Mouse (Mus musculus): ENCODE results near the gene Acsl3. TPM values are rescaled to one million over a fixed set of nuclear protein-coding genes. Genes with fewer than 3 reads are reported as not detected.

Acsl3 gene
- polyA plus RNA-seq (2012): 15.8 and 29.5 TPM in 2 replicates

- no peak for TF ChIP-seq GATA1 (IDR thresholded peaks at IDR 0.05; ENCODE audit: low read length)
These were observed at the start of gene Acsl3, which contains the start of gene Utp14b for GRCm38 (mm10) chr1:78657671-78658440. Gene Acsl3 (plus strand): TSS chr1:78657825. Gene Utp14b (plus strand): TSS chr1:78658038.

DNA sequence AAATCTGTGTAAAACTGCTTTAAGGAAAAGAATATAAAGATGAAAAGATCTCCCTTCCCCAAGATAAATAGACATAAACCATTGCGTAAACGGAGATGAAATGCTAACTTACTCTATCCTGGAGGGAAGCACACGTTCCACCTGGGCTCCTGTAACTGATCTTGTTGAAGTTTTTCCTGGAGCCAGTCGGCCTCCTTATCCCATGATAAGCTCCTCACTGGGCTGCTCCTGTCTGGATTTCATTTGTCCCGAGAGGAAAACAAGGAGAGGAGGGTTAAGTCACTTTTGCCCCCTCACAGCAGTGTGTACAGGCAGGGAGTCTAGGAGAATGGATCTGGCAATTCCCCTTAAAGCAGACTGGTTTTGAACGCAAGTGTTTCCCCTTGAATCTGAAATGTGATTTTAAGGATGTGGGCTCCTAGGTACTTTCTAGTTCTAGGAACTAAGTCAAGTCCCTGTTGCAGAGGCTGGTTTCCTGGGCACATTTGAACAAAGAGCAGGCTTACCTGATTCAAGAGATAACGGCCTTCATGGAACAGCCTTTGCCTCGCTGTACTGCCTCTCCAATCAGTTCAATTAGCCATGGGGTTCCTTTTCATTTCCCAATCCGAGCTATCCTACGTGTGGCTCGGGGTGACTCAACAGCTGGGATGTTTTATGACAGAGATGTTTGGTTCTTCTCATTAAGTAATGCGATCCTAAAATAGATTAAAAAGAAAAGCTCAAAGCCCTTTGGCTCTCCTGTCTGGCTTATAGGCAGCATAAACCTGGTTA lies 48.3 kb upstream of the Acsl3 start:
- no peak for TF ChIP-seq GATA1 (IDR thresholded peaks at IDR 0.05; ENCODE audit: low read length)

DNA sequence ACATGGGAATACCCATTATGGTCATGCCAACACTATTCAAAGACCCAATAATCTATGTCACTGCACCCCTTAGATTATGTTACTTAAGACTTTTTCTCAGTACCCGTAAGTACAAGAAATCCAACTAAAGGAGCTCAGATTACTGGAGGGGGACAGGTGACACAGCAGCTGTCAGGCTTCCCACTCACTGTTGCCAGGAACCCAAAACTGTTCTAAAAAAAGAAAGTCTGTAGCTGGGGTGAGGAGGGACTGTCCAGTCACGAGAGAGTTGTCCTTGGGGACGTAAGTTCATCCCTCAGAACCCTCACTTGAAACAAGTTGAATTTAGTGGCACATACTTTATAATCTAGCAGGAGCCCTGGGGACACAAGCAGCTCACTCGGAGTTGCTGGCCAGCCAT lies 46.6 kb upstream of the Acsl3 start:
- no peak for TF ChIP-seq GATA1 (IDR thresholded peaks at IDR 0.05; ENCODE audit: low read length)

DNA sequence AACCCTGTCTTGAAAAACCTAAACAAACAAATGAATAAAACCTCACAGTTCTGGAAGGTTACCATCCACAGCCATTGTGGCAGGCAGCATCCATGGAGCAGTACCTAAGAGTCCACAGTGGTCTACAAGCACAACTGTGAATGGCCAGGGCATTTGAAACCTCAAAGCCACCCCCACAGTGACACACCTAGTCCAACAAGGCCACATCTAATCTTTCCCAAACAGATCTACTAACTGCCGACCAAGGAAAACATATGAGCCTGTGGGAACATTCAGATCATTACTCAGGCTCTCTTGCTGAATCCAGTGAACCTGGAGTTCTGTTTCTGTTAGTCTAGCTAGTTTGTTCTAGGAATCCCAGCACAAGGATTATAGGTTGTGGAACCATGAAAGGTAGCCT lies 44.7 kb upstream of the Acsl3 start:
- no peak for TF ChIP-seq GATA1 (IDR thresholded peaks at IDR 0.05; ENCODE audit: low read length)

GRCm38 (mm10) chr1:78624352-78624751 lies 33.3 kb upstream of the Acsl3 start:
- TF ChIP-seq GATA1 (IDR thresholded peaks at IDR 0.05; ENCODE audit: low read length): no peak

GRCm38 (mm10) chr1:78634486-78634885 lies 23.1 kb upstream of the Acsl3 start:
- TF ChIP-seq GATA1 (IDR thresholded peaks at IDR 0.05; ENCODE audit: low read length): no peak

DNA sequence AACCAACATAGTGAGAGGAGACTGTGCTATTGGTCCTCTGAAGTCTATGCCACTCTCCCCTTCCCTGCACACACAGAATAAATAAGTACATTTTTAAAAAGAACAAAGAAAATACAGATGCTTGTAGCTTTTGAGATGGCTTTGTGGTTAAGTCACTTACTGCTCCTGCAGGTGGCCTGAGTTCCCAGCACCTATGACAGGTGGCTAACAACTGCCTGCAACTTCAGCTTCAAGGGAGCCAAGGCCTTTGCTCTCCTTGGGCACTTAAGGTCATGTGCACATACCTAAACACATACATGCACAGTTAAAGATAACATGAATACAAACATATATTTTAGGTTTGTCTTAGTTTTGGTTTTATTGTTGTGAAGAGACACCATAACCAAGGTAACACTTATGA lies 16.8 kb upstream of the Acsl3 start:
- TF ChIP-seq GATA1 (IDR thresholded peaks at IDR 0.05; ENCODE audit: low read length): no peak

DNA sequence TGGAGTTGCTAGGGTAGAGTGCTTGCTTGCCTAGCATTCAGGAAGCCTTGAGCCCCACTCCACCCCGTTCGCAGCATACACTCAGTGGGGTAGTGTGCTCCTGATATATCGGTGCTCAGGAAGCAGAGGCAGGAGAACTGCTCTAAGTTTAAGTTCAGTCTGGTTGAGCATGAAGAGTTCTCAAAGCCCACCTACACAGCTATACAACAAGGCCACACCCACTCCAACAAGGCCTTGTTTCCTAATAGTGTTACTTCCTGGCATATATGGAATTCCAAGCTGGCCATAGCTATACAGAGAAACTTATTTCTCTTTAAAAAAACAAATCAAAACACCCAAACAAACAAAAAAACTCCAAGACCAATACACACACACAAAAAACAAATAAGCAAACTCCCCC lies 15.8 kb upstream of the Acsl3 start:
- no peak for TF ChIP-seq GATA1 (IDR thresholded peaks at IDR 0.05; ENCODE audit: low read length)

DNA sequence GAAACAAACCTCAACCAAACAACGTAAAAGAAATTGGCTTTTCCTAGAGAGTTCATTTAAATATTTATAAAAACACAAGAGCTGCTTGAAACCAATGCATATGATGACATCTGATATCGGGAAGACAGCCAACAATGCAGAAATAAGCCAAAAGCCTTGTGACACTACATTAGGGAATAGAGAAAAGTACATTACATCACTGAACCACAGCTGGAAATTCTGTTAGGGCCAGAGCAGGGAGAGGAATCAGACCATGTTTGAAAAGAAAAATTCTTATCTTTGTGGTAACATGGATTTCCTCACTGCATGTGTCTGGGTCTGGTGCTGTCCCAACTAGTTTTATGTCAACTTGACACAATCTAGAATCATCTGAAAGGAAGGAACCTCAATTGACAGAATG lies 15.4 kb upstream of the Acsl3 start:
- TF ChIP-seq GATA1 (IDR thresholded peaks at IDR 0.05; ENCODE audit: low read length): no peak

- no peak for TF ChIP-seq GATA1 (IDR thresholded peaks at IDR 0.05; ENCODE audit: low read length)
These were observed 10.2 kb upstream of the Acsl3 start for GRCm38 (mm10) chr1:78647317-78647885.

- TF ChIP-seq GATA1 (IDR thresholded peaks at IDR 0.05; ENCODE audit: low read length): no peak
These were observed 8.2 kb upstream of the Acsl3 start for GRCm38 (mm10) chr1:78649269-78650061.

GRCm38 (mm10) chr1:78656472-78656871 lies 1.2 kb upstream of the Acsl3 start:
- TF ChIP-seq GATA1 (IDR thresholded peaks at IDR 0.05; ENCODE audit: low read length): no peak

- TF ChIP-seq GATA1 (IDR thresholded peaks at IDR 0.05; ENCODE audit: low read length): no peak
These were observed 500 bp upstream of the Acsl3 start for GRCm38 (mm10) chr1:78657021-78657629.

DNA sequence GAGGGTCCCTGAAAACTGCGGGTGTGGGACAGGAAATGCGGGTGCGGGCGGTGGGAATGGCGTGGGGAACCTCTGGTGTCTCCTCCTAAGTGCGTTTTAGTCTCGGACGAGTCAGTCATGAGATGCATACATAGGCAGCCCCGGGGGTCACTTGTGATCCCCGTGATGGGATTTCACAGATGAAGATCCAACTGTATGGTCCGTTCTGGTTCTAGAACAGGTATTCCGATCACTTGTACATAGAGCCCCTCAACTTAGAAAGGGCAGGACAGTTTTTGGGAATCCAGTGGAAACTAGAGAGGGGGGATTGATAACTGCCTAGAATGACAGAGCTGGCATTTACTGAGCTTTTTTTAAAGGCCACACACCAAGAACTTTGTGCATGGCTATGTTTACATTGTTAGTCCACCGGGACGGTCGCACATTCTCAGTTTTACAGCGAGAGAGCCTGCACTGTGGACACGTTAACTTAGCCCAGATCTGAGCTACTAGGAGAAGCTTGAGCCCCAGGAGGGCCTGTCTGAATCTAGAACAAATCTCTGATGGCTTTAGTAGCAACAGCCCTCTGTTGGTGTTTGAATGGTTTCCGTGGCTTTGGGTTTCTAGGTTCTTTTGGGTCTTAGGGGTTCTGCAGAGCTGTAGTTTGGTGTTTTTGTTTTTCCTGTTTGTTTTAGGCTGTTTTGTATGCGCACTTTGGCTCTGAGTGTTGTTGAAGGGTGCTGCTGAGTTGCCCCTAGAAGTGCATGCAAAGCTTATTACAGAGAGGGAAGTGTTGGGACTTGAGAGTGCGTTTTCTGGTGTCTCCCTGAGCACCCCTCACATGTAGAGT lies 1.0 kb downstream of the Acsl3 start:
- no peak for TF ChIP-seq GATA1 (IDR thresholded peaks at IDR 0.05; ENCODE audit: low read length)

All from G1E-ER4 (cell line).